Mouse (Mus musculus) subcutaneous adipose tissue, adult 2 months (tissue): Measurements from ENCODE around the gene Rims1. TPM values are rescaled to one million over a fixed set of nuclear protein-coding genes. Genes with fewer than 3 reads are reported as not detected.

ENCODE experiments used
- polyA plus RNA-seq: library from polyadenylated mRNA; depleted of rRNA; stranded (reverse); fragments of >200 nt; gene quantifications from 2 replicates; pipeline ENCODE4 v1.2.3, GENCODE M21; 2012; ENCODE audit warnings: low replicate concordance; rRNA removed

The Rims1 gene
- polyA plus RNA-seq, result 2.4 TPM in 1 of 2 replicates, not detected in the other

GRCm38 (mm10) chr1:22805726-22806625 is at the start of gene Rims1:
Gene Rims1, minus strand, starts transcription at chr1:22805994.

